Mouse (Mus musculus) spleen, adult 2 months (tissue): ENCODE measurements around the gene Suv39h2. TPM values are rescaled to one million over a fixed set of nuclear protein-coding genes. Genes with fewer than 3 reads are reported as not detected.

ENCODE experiments used
- DNase-seq, 2 experiments: peaks; one replicate each; pipeline versions ENCODE4 v3.0.0 to v3.0.0-alpha.2; 2012 to 2021; ENCODE audit warnings: low spot score in 2 of 2, low read depth in 1 of 2
- H3K27ac ChIP-seq: fragments of 200-500 bp; 2 replicates; pipeline ENCODE4 v1.5.1; 2012; ENCODE audit warnings: low read length, inconsistent platforms; ENCODE audit not compliant: insufficient read depth
- H3K27me3 ChIP-seq: fragments of 200-500 bp; 2 replicates; pipeline ENCODE4 v1.6.1; 2012; ENCODE audit warnings: mild to moderate bottlenecking, moderate library complexity, low read length, inconsistent platforms; ENCODE audit not compliant: control insufficient read depth, insufficient read depth
- H3K36me3 ChIP-seq: fragments of 200-500 bp; 2 replicates; pipeline ENCODE4 v1.6.1; 2012; ENCODE audit warnings: mild to moderate bottlenecking, low read length, inconsistent platforms; ENCODE audit not compliant: control insufficient read depth, insufficient read depth
- H3K4me1 ChIP-seq: fragments of 200-500 bp; 2 replicates; pipeline ENCODE4 v1.6.1; 2011; ENCODE audit warnings: inconsistent platforms; ENCODE audit not compliant: control insufficient read depth, insufficient read depth, insufficient read length
- H3K4me3 ChIP-seq: fragments of 200-500 bp; 2 replicates; pipeline ENCODE4 v1.5.1; 2011; ENCODE audit warnings: mild to moderate bottlenecking, inconsistent platforms; ENCODE audit not compliant: insufficient read depth, insufficient read length; ENCODE audit errors: extremely low read depth
- CTCF ChIP-seq: fragments of 200-500 bp; IDR thresholded peaks from 2 replicates; pipeline ENCODE4 v1.5.1; 2011; ENCODE audit warnings: mild to moderate bottlenecking, inconsistent platforms; ENCODE audit not compliant: insufficient read depth, insufficient read length, insufficient replicate concordance; ENCODE audit errors: extremely low read depth
- POLR2A ChIP-seq: fragments of 200-500 bp; IDR thresholded peaks from 2 replicates; pipeline ENCODE4 v1.6.1; 2011; ENCODE audit warnings: low read depth, low read length, inconsistent platforms
- WGBS: fragments of 180-500 bp; shearing (Covaris S2); methylation state at CpG from one replicate; pipeline ENCODE4 v1.1.7; 2018; 5-methylcytosine and 5-hydroxymethylcytosine counted together
- polyA plus RNA-seq: library from polyadenylated mRNA; depleted of rRNA; stranded (reverse); fragments of >200 nt; gene quantifications from 2 replicates; pipeline ENCODE4 v1.2.3, GENCODE M21; 2012

Suv39h2 gene
- polyA plus RNA-seq, 1 experiment = 0.58 TPM

DNA sequence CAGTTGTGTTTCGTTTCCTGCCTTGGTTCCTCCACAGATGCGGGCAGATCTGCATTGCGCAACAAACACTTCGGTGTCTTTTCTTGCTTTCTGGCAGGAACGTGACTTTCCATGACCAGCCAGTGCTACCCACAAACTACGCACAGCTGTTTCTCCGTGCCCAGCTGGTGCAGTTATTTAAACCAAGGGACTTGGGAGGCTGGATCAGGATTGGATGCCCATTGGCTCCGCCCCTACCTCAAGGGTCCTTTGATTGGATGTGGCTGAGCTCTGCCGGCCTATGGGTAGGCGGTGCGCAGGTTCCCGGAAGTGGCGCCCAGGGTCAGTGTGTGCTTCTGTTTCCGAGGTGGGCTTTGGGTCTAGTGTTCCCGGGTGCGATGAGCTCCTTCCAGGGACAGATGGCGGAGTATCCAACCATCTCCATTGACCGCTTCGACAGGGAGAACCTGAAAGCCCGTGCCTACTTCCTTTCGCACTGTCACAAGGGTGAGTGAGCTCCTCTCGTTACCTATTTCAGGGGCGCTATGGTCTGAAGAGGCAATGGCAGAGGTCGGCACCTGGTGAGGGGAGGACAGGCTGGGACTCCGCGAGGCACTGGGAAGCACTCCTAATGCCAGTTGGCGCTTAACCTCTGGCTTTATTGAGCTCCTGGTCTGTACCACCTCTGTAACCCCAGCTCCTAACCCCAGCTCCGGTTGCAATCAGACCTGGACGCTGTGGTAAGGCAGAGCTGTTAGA is 50.8 kb downstream of the Suv39h2 start, which contains the start of gene Dclre1c:
Dclre1c (plus strand) TSS at position 291 of the 738 bp plus-strand sequence.
- TF ChIP-seq POLR2A (peak; percentile 46), CTCF (no peak)
- no peaks in the 10 kb centered on the region; the same call in 1 of the 2 replicates for H3K36me3 ChIP-seq
- under 1% methylated on average over 29 of the region's 29 CpGs for WGBS
- peak; percentile 89 to 94 for DNase-seq
- no peaks in the 10 kb centered on the region for H3K27me3 ChIP-seq
- peak within 1 kb of the TSS; percentile 66 for H3K27ac ChIP-seq
- peaks cover 2% of the 10 kb centered on the region; the same call in 1 of the 2 replicates for H3K4me1 ChIP-seq
- H3K4me3 ChIP-seq = peak within 1 kb of the TSS; percentile 79

DNA sequence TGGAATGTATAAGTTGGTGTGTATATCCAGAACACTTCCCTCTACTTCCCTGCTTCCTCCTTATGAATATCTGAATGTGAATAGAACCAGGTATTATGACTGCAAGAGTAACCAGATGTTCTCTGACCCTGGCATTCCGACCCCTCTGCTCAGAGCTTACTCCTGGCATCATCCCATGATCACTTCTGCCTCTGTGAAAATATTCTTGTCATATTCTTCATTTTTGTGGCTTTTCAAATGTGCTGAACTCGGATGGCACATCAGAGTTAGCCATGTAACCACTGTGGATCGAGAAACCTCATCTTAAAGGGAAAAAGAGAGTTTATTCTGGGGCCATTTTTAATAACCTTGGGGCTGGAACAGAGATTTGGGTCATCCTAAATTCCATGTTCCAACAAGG is 52.3 kb downstream of the Suv39h2 start, which contains the start of gene Meig1:
Meig1 (minus strand) TSS at position 101 of the 400 bp plus-strand sequence.
- Histone ChIP-seq H3K27me3 (no peaks in the 10 kb centered on the region), H3K36me3 (no peaks in the 10 kb centered on the region; the same call in 1 of the 2 replicates), H3K27ac (peak within 1 kb of the TSS; percentile 66; the same call in 1 of the 2 replicates), H3K4me3 (no peak within 1 kb of the TSS), H3K4me1 (peaks cover 2% of the 10 kb centered on the region; the same call in 1 of the 2 replicates)
- 80% methylated on average over 3 of the region's 3 CpGs for WGBS
- no peak for TF ChIP-seq CTCF
- TF ChIP-seq POLR2A = no peak
- no peak for DNase-seq

DNA sequence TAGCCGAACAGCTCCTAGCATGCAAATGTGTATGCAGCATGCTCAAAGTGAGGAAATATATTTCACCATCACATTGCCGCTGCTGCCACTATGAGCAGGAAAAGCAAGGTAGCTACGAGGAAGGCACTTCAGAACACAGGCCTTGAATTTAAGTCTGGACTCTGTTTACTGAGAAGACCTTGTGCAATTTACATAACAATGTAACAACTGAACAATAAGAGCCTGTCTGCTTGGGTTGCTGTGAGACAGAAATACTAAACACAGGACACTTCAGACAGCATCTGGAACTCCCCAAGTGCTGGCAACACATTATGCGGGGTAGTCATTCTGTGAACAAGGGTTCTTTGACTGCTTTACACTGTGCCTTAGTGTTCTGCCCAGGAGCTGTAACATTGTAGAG is 54.7 kb downstream of the Suv39h2 start:
- Histone ChIP-seq H3K4me3 (no peak overlapping the region), H3K27me3 (no peaks in the 10 kb centered on the region), H3K27ac (no peak overlapping the region), H3K4me1 (peaks cover 2% of the 10 kb centered on the region; the same call in 1 of the 2 replicates), H3K36me3 (no peaks in the 10 kb centered on the region)
- no peak for TF ChIP-seq POLR2A
- no peak for TF ChIP-seq CTCF
- DNase-seq = no peak
- 85% methylated on average over 4 of the region's 4 CpGs for WGBS

- Histone ChIP-seq H3K27me3 (no peaks in the 10 kb centered on the region), H3K4me1 (0 out of 2 replicates have a peak, but pooled peaks cover 2% of the 10 kb centered on the region), H3K36me3 (no peaks in the 10 kb centered on the region), H3K27ac (no peak overlapping the region), H3K4me3 (peak overlapping the region; percentile 66)
- peak; percentile 90 to 98 for DNase-seq
- TF ChIP-seq POLR2A (no peak), CTCF (no peak)
- under 1% methylated on average over 38 of the region's 38 CpGs for WGBS
These were observed 55.9 kb downstream of the Suv39h2 start for GRCm38 (mm10) chr2:3418883-3419431.

DNA sequence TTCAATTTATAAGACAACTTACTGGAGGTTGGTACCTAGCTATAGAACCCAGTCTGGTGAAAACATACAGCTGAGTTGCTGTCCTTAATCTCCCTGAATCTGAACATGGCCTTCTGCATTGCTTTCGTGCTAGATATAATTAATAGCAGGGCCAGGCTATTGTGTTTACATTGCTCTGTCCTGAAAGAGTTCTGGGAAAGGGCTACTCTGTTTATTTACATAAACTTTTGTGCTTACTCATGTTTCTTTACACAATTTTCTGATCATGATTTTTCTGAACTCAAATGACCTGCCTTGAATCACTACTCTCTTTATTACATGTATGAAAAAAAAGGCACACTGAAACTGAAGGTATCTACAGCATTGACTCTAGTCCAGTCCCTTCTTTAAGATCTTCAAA is 59.2 kb downstream of the Suv39h2 start:
- H3K36me3 ChIP-seq = no peaks in the 10 kb centered on the region
- no peak for DNase-seq
- H3K4me1 ChIP-seq = no peaks in the 10 kb centered on the region
- no peaks in the 10 kb centered on the region for H3K27me3 ChIP-seq
- WGBS = 75% methylated on average over 1 of the region's 1 CpGs
- no peak overlapping the region for H3K27ac ChIP-seq
- TF ChIP-seq CTCF (no peak), POLR2A (no peak)
- H3K4me3 ChIP-seq = no peak overlapping the region

GRCm38 (mm10) chr2:3414241-3414640 is 60.6 kb downstream of the Suv39h2 start:
- H3K4me3 ChIP-seq = no peak overlapping the region

GRCm38 (mm10) chr2:3407756-3408155 is 67.1 kb downstream of the Suv39h2 start:
- no peaks in the 10 kb centered on the region for H3K27me3 ChIP-seq
- no peaks in the 10 kb centered on the region for H3K4me1 ChIP-seq
- H3K36me3 ChIP-seq = no peaks in the 10 kb centered on the region
- 71% methylated on average over 7 of the region's 7 CpGs for WGBS
- no peak overlapping the region for H3K4me3 ChIP-seq
- no peak overlapping the region for H3K27ac ChIP-seq
- TF ChIP-seq POLR2A (no peak), CTCF (no peak)
- no peak for DNase-seq

More at GRCm38 (mm10) chr2:3414241-3414640, 60.6 kb downstream of the Suv39h2 start:
- WGBS = 61% methylated on average over 4 of the region's 4 CpGs
- no peaks in the 10 kb centered on the region for H3K27me3 ChIP-seq
- no peaks in the 10 kb centered on the region for H3K4me1 ChIP-seq
- TF ChIP-seq POLR2A (no peak), CTCF (peak; percentile 31; the same call in 1 of the 2 replicates)
- H3K27ac ChIP-seq = no peak overlapping the region
- peak in 1 of 2 experiments; percentile 38 for DNase-seq
- no peaks in the 10 kb centered on the region for H3K36me3 ChIP-seq
